Mouse (Mus musculus): ENCODE data around the gene Gin1.

DNA sequence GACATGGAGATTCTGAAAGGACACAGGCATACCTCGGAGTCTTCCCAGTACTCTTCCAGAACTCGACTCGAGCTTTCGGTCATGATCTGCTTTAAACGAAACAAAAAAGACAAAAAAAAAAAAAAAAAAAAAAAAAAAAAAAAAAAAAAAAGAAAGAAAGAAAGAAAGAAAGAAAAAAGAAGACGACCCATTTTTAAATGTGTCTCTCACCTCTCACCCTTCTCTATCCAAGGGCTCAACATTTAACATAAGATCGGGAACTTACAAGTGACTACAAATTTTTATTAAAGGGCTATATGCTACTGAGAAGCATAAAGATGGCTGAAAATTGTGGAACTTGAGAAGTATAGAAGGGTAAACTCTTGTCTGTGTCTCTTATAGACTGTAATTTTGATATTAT is 52.9 kb downstream of the Gin1 start:
- TF ChIP-seq CTCF (IDR thresholded peaks at IDR 0.05; ENCODE audit: low read depth) (no peak), EP300 (IDR thresholded peaks at IDR 0.05; ENCODE audit: low read depth) (no peak)

Measured in liver, postnatal 0 days (tissue).